Mouse (Mus musculus) lung, adult 2 months (tissue): ENCODE data around the gene Pax1. TPM values are rescaled to one million over a fixed set of nuclear protein-coding genes. Genes with fewer than 3 reads are reported as not detected.

Source experiments
- DNase-seq: peaks from one replicate; pipeline ENCODE4 v3.0.0; 2022
- H3K4me1 ChIP-seq: fragments of 200-500 bp; 2 replicates; pipeline ENCODE4 v1.6.1; 2011; ENCODE audit warnings: low read length; ENCODE audit not compliant: control insufficient read depth, insufficient read depth
- H3K4me3 ChIP-seq: fragments of 200-500 bp; replicated peaks from 2 replicates; pipeline ENCODE3; 2011; ENCODE audit warnings: low read depth, mild to moderate bottlenecking, control low read depth, low read length; ENCODE audit errors: extremely low read depth
- CTCF ChIP-seq: fragments of 200-500 bp; IDR thresholded peaks from 2 replicates; pipeline ENCODE4 v1.5.1; 2011; ENCODE audit warnings: mild to moderate bottlenecking, low read length, control low read depth; ENCODE audit not compliant: insufficient read depth
- POLR2A ChIP-seq: fragments of 200-500 bp; IDR thresholded peaks from 2 replicates; pipeline ENCODE4 v1.6.1; 2011; ENCODE audit warnings: low read depth, mild to moderate bottlenecking, control low read depth, low read length, borderline replicate concordance; ENCODE audit errors: extremely low read depth
- WGBS: fragments of 180-500 bp; shearing (Covaris S2); methylation state at CpG from one replicate; pipeline ENCODE4 v1.1.7; 2018; 5-methylcytosine and 5-hydroxymethylcytosine counted together
- polyA plus RNA-seq: library from polyadenylated mRNA; depleted of rRNA; stranded (reverse); fragments of >200 nt; gene quantifications from 2 replicates; pipeline ENCODE4 v1.2.3, GENCODE M21; 2012

The Pax1 gene
- polyA plus RNA-seq, 1 experiment: 0.06 TPM

DNA sequence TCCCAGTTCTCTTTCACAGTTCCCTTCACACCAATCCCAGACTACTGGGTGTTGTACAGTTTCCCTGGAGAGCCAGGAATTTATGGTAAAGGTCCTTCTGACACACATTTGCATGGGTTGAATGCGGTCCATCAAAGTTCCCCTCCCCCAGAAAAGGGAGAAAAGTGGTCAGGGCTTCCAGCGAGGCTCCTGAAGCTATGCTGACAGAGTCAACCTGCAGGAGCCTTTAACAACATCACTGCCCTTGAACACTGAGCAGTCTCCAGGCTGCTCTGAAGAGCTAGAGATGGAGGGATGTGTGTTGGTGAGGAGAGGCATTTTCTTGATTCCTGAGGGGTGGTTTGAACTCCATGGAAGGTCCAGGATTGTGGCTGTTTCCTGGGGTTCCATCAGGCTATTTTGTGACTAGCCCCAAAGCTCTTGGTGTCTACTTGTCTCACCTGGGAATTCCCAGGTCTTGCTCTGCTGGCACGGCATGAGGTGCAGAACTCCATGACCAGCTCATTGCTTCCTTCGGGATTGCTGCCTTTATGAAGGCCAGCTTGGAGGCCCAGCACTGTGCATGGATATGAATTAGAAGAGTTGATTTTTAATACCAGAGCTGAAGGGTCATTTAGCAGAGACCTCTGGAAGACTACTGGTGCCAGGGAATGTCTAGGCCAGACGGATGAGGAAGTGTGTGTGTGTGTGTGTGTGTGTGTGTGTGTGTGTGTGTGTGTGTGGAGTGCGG lies 1.8 kb downstream of the Pax1 start:
- no peak for DNase-seq
- WGBS: 14% methylated on average over 6 of the region's 6 CpGs
- no peaks in the 10 kb centered on the region for H3K4me1 ChIP-seq
- H3K4me3 ChIP-seq: no peak overlapping the region
- no peak for TF ChIP-seq POLR2A
- TF ChIP-seq CTCF: no peak

DNA sequence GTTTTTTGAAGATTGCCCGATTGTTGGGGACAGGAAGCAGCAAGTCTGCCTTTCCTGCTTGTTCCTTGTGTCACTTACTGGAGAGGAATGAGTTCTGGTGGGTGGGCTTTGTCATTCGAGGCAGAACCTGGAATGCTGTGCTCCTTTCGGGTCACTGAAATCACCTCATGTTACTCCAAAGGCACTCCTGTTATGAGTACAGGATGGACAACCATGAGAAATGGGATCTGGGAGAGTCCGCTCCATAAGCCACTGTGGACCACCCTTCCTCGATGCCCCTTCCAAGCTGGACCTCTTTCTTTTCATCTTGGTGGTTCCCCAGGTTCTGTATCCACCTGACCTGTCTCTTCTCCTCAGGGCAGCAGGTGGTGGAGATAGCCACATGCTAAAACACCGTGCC lies 2.5 kb downstream of the Pax1 start:
- Histone ChIP-seq H3K4me1 (no peaks in the 10 kb centered on the region), H3K4me3 (no peak overlapping the region)
- TF ChIP-seq CTCF: no peak
- whole genome bisulfite sequencing: 11% methylated on average over 6 of the region's 6 CpGs
- no peak for DNase-seq

DNA sequence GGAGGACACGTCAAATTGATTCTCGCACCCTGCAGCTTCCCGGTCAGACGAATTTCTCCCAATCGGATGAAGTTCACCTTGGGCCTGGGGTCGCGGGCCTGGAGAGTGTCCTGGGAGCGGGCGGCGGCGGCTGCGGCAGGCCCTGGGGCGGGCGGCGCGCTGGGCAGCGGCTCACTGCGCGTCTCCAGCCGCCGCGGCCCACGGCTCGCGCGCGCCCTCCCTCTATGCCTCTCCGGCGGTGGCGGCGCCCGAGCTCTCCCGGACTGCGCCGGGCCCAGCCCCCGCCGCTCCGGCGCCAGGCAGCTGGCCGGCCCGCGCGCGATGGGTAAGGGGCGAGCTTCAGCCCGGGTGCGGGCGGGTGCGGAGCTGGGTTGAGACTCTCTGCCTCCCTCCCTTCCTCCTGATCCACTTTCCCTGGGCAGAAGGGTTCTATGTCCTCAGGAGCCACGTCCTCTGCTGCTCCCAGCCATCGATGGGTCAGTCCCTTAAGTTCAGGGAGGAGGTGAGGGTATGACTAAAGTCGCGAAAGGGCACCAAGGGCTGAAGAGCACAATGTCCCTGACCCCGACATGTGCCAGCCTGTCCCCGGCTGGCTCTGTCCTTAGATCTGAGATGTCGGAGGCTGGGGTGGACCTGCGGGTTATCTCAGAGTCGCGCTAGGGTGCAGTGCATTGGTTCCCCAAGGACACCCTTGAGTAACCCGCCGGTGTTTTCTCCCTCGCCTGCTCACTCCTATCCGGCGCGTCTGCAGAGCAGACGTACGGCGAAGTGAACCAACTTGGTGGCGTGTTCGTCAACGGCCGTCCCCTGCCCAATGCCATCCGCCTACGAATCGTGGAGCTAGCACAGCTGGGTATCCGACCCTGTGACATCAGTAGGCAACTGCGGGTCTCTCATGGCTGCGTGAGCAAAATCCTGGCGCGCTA lies 3.5 kb downstream of the Pax1 start:
- TF ChIP-seq CTCF (no peak), POLR2A (no peak)
- Histone ChIP-seq H3K4me1 (peaks cover 2% of the 10 kb centered on the region; the same call in 1 of the 2 replicates), H3K4me3 (no peak overlapping the region)
- no peak for DNase-seq
- under 1% methylated on average over 80 of the region's 80 CpGs for WGBS

DNA sequence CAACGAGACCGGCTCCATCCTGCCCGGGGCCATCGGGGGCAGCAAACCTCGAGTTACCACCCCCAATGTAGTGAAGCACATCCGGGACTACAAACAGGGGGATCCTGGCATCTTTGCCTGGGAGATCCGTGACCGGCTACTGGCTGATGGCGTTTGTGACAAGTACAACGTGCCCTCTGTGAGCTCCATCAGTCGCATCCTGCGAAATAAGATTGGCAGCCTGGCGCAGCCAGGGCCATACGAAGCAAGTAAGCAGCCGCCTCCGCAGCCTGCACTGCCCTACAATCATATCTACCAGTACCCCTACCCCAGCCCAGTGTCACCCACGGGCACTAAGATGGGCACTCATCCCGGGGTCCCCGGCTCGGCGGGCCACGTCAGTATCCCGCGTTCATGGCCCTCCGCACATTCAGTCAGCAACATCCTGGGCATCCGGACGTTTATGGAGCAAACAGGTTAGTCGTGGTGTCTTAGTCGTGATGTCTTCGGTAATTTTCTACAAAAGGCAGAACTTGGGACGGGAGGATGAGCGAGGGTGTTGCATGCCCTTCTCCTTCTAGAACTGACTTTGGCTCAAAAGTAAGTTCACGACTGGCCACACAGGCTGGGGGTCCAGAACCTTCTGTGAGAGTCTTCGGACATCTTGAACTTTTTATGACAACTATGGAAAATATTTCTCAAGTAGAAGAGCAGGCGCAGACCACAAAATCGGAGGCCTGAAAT lies 4.3 kb downstream of the Pax1 start:
- TF ChIP-seq CTCF (no peak), POLR2A (no peak)
- 5% methylated on average over 36 of the region's 36 CpGs for WGBS
- no peak for DNase-seq
- peaks cover 2% of the 10 kb centered on the region; the same call in 1 of the 2 replicates for H3K4me1 ChIP-seq
- no peak overlapping the region for H3K4me3 ChIP-seq

DNA sequence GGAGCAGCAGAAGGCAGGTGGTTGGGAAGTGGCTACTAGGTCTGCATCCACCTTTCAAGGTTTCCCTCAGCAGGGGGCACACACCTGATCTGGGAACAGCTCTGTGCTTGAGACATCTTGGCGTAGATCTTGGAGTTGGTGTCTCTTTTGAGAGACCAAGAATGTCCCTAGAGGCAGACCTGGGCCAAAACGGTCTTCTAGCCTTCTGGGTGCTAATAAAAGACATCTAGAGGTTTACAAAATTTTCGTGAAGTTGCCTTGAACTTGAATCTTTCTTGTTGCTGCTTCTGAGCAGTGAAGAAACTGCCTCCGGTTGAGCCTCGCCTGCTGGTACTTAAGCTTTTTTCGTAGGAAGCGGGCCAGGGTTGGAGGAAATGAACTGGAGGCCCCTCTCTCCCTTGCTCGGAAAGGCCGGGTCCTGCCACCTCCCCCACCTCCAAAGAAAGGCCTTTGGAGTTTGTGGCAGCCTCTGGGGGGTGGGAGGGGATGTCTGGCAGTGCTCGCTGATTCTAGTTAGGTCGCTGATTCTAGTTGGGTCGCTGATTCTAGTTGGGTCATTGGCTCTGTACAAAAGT lies 5.6 kb downstream of the Pax1 start:
- H3K4me1 ChIP-seq: peaks cover 2% of the 10 kb centered on the region; the same call in 1 of the 2 replicates
- TF ChIP-seq POLR2A (no peak), CTCF (no peak)
- DNase-seq: no peak
- no peak overlapping the region for H3K4me3 ChIP-seq
- WGBS: 11% methylated on average over 12 of the region's 12 CpGs

DNA sequence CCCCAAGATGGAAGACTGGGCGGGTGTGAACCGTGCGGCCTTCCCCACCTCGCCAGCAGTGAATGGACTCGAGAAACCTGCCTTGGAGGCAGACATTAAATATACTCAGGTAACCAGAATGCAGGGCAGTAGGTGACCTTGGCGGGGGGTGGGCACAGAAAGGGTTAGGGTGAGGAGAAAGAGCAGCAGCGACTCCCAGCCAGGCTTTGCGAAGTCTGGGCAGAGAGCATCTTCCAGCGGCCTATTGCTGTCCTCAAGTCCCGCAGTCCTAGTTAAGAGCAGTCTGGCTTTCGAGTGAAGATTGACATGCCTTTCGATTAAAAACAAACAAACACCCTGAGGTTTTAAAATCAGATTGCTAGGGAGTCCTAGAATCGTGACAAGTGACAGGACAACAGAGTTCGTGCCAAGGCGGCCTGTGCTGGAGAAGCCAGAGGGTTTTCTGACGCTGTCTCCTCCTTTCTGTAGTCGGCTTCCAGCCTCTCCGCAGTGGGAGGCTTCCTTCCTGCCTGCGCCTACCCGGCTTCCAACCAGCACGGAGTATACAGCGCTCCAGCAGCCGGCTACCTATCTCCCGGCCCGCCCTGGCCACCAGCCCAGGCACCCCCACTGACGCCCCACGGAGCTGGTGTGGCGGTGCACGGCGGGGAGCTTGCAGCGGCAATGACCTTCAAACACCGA lies 6.3 kb downstream of the Pax1 start:
- TF ChIP-seq CTCF: no peak
- no peak for TF ChIP-seq POLR2A
- 5% methylated on average over 32 of the region's 32 CpGs for WGBS
- DNase-seq: no peak
- peaks cover 2% of the 10 kb centered on the region; the same call in 1 of the 2 replicates for H3K4me1 ChIP-seq
- no peak overlapping the region for H3K4me3 ChIP-seq

DNA sequence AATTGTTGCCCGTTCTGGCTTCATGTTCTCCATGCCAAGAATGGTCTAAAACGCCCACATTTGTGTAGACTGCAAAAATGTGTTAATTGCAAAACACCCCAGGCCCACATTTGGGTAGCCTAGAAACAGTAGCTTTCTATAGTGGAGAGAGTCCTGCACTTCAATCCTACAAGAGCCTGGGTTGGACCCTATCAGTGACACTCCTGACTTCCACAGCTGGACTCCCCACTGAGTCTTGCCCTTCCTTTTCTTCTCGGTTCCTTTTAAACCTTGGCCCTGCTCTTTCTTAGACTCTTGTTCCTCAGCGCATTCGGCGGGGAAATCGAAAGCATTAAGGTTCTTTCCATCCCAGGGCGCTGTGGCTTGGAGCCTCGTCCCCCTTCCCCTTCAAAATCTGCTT lies 7.8 kb downstream of the Pax1 start:
- Histone ChIP-seq H3K4me1 (peaks cover 2% of the 10 kb centered on the region; the same call in 1 of the 2 replicates), H3K4me3 (no peak overlapping the region)
- TF ChIP-seq CTCF: no peak
- no peak for TF ChIP-seq POLR2A
- WGBS: 15% methylated on average over 9 of the region's 9 CpGs
- DNase-seq: no peak

DNA sequence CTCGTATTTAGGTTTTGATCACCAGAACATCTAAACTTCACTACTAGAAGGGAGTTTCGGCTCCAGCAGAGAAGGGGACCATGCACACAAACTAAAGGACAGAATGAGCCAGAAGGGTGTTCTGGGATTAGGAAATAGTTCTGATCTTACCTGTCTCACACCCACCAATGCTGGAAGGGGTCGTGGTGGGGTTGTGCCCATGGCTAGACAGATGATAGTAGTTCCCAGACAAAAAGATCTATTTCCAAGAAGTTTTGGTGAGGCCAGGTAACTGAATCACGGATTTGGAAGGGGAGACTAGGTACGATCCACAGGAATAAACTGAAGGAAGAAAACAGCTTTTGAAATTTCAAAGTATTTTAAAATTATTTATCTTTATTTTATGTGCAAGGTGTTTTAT lies 8.4 kb downstream of the Pax1 start:
- TF ChIP-seq POLR2A: no peak
- TF ChIP-seq CTCF: no peak
- peaks cover 2% of the 10 kb centered on the region; the same call in 1 of the 2 replicates for H3K4me1 ChIP-seq
- H3K4me3 ChIP-seq: no peak overlapping the region
- DNase-seq: no peak
- WGBS: 13% methylated on average over 5 of the region's 5 CpGs
